Mouse (Mus musculus) adrenal gland, adult 18-20 months (tissue): ENCODE measurements around the gene Igsf3. TPM values are rescaled to one million over a fixed set of nuclear protein-coding genes. Genes with fewer than 3 reads are reported as not detected.
"Not testable (repeated sequence)": the region's sequence is repeated elsewhere in the genome, so short reads cannot be mapped to it uniquely, and the experiment has no call there.

Experiments used
- DNase-seq, 2 experiments: peaks; one replicate each; pipeline ENCODE4 v3.0.0; 2021 to 2022; ENCODE audit warnings: low spot score in 2 of 2
- total RNA-seq, 2 experiments: library from RNA; stranded (reverse); gene quantifications; 1 replicate in 1 of 2; 2 replicates in 1 of 2; pipeline ENCODE4 v1.2.3; 2021

Gene Igsf3
- total RNA-seq, 2 experiments from 2014 or later: 3.1 to 3.8 TPM

GRCm38 (mm10) chr3:101401501-101401900, 24.6 kb downstream of the Igsf3 start:
- DNase-seq: no peak

- DNase-seq: no peak
These were observed 27.9 kb downstream of the Igsf3 start for GRCm38 (mm10) chr3:101404620-101405415.

DNA sequence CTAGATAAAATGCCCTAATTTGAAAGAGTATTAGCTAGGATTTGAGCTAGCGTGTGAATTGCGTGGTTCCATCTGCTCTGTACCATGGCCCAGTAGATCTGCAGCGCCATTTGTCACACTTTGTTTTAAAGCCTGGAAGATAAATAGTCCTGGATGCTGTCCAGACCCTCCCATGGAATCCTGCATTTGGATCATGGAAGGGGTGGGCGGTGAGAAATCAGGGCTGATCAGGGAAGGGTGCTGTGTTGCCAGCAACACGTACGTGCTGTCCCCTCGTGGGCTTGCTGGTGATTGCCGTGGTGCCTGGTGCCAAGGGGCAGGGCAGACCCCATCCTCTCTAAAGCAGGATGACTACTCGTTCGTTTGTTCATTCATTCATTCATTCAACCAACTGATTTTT, 28.6 kb downstream of the Igsf3 start:
- no peak for DNase-seq

GRCm38 (mm10) chr3:101406097-101406496, 29.2 kb downstream of the Igsf3 start:
- no peak for DNase-seq

- no peak for DNase-seq
These were observed 30.7 kb downstream of the Igsf3 start for GRCm38 (mm10) chr3:101407568-101407967.

DNA sequence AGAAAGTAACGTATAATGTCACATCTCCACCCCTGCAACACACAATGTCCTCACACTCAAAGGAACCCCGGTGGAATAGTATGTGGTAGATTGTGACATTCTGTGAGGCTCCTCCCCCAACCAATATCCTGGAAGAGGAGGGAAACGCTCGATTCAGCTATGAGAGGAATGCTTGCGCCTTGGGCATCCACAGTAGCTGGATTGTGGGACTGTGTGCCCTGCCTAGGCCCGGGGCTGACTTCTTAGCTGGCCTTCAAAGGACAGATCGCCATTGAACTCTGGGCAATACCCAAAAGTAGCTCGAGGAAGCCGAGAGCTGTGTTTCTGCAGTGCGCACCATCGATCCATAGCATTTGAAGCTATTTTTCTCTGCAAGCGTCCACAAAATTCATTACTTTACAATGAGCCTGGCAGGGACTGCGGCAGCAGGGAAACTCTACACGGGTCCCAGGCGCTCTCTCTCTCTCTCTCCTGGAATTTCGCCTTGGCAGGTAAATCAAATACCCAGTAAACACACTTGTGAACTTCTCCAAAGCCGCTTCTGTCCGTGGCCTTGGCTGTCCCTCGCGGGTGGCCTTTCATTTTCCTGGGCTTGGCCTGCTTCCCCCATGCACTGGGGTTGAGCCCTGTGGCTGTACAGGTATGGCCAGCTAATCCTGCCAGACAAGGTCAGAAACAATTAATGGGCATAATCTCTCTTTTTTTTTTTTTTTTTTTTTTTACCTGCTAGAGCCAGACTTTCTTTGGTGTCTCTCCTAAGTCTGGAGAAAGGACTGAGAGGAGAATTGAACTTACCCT, 32.3 kb downstream of the Igsf3 start:
- DNase-seq: no peak

DNA sequence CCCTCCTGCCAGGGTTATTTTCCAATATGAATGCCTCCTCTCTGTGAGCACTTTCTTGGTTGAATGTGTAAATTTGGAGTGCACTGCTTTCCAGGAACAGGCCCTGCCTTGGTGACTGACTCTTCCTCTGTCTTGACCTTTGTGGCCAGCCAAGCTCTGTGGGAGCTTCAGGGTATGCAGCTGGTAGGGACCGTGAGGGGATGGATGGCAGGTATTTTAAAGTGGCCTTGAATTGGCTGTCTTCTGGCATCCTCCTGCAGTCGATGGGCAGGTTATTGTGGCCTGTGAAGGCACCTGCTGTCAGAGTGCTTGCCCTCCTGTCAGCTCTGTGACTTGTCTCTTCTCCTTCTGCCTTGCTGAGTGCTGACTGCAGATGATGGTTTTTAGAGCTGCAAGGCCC, 33.3 kb downstream of the Igsf3 start:
- no peak for DNase-seq

DNA sequence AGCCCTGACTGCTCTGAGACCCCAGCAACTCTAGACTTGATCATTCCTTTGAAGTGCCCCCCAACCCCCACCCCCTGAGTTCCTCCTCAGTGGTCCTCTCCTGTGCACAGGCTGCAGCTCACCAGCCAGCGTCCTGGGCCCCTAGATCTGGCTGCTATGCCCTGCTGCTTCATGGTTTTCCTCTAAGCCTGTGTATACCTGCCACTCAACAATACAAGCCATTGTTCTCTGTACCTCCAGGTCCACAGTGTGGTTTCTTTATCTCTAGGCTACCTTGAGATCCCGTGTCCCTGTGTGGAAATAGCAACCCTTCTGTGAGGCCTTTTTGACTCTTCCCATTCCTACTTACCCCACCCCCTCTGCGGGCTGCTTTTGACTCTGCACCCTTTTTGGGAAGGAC, 33.9 kb downstream of the Igsf3 start:
- DNase-seq: no peak

- no peak for DNase-seq
These were observed 34.7 kb downstream of the Igsf3 start for GRCm38 (mm10) chr3:101411626-101412025.

GRCm38 (mm10) chr3:101412115-101412514, 35.2 kb downstream of the Igsf3 start:
- no peak for DNase-seq

- DNase-seq: not testable (repeated sequence)
These were observed 36.1 kb downstream of the Igsf3 start for GRCm38 (mm10) chr3:101413013-101413412.

DNA sequence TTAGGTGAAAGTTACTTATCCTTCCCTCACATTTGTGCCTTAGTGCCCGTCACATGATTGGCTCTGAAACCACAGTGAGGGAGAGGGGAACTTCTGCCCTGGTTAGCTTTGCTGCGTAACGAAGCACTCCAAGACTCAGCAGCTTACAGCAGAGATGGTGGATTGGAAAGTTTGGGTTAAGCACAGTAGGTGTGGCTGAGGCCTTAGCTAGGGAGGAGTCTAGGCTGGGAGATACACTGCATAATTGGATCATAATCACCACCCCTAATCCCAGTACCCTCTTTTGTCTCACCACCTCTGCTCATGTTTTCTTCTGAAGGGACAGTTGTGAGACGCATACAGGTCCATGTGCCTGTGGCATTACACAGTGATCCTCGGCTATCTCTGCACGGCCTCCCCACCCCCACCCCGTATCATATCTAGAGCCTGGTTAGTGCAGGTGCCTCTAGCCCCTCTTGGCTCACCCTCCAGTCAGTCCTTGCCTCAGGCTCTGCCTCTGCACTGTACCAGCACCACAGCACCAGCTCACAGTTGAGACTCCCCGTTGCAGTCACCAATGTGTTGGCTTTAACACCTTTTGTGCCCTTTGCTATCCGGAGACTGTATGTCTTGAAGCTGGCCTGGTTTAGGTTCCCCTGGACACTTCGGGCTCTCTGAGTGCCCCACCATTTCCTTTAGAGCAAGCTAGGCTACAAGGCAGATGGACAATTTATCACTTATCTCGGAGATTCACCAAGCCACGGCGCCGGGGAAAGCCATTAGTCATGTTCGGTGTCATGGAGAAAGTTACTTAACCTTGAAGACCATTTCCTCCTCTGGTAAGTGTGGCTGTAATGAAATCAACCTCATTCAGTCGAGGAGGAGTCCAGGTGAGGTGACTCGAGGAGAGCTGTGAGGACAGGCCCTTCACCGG, 42.1 kb downstream of the Igsf3 start:
- no peak for DNase-seq

- no peak for DNase-seq
These were observed 42.7 kb downstream of the Igsf3 start for GRCm38 (mm10) chr3:101419653-101419994.

- DNase-seq: no peak
These were observed 46.3 kb downstream of the Igsf3 start for GRCm38 (mm10) chr3:101423188-101423587.

DNA sequence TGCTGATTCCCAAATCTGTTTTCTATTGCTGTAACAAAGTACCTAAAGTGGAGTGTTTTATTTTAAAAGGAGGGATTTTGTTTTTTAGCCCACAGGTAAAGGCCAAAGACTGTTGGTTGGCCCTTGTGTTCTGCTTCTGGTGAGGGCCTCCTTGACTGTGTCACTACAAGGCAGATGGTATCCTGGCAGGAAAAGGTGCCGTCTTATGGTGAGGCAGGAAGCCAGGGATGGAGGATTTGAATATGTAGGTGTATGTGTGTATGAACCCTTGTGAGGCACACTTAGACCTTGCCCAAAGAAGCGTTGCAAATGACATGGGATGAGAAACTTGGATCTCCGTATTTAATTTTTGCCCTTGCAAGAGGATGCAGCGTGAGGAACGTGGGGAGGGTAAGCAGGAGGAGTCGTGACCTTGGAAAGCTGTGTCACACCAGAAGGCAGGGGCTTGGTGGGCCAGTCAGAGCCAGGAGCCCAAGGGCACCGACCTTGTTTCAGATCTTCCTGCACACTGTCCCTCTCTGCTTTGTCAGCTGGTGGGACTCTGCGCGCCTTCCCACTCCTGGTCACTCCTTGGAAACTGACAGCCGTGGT, 47.5 kb downstream of the Igsf3 start:
- no peak for DNase-seq

DNA sequence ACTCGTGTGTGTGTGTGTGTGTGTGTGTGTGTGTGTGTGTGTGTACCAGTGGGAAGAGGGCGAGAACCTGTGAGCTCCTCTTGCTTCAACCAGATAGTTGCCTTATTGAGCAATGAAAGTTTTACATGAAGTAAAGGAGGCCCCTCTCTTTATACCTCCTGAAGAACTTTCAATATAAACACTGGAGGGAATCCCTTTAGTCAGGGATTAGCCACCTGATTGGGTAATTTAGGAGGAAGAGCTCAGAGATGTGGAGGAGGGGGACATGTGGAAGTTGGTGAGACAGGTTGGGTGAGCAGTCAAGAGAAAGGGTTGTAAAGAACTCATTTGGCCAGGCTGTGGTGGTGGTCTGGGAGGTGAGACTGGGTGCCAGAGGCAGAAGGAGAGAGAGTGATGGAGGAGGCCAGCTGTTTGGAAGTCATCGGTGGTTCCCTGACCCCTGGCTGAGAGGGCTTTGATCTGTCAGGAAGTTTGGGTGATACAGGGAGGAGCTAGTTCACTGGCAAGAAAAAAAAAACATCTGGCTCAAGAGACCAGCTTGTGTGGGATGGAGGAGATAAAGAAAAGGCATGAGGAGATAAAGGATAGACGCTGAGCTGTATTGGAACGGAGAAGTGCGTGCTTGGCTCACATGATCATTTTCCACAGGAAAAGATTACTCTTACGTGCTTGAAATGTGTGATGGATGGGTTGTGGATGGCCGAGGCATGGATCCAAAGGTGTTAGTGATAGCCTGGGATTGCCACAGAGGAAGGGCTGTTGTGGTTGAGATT, 53.3 kb downstream of the Igsf3 start:
- no peak for DNase-seq

DNA sequence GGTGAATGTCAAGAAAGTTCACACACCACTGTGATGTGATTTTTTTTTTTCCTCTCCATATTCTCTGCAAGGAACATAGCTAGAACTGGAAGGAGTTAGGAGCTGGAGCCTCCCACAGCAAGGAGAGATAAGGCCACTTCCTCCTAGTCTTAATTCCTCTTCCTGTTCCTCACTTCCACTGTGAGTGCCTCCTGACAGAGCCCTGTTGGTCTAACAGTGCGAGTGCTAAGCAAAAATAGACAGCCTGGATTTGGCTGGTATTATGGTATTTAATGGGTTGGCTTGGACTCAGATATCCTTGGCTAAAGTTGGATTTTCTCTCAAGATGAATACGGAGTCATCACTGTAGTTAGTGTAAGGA, 53.9 kb downstream of the Igsf3 start:
- DNase-seq: no peak

- DNase-seq: no peak
These were observed 58.8 kb downstream of the Igsf3 start for GRCm38 (mm10) chr3:101435672-101436071.

- no peak for DNase-seq
These were observed 59.6 kb downstream of the Igsf3 start for GRCm38 (mm10) chr3:101436469-101436868.

DNA sequence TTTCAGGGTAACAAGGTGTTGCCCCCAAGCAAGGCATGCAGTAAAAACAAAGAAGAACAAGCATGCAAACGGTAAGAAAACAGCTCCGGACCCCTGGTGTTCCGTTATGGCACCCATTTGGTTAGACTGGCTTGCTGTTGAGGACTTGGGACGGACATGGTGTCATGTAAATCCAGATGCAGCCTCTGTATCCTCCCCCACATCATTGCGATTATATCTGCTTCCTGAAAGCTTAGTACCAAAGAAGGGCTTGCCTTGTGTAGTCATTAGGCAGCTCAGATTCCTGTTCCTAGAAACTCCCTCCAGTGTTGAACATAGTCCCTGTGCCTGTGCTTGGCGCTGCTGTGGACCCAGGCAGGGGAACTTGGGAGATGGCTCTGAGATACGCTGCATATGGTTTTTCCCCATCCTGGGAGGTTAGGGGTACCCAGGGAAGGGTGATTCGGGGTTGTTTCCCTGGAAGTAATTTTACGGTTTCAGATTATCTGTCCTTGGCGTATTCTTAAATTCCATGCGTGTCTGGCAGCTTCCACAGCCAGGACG, 60.2 kb downstream of the Igsf3 start:
- DNase-seq: no peak
